Mouse (Mus musculus) cerebellum, adult 2 months (tissue): Measurements from ENCODE around the gene Wdr17.

Experiments
- CTCF ChIP-seq: fragments of 200-500 bp; IDR thresholded peaks from 2 replicates; pipeline ENCODE4 v1.5.1; 2011; ENCODE audit warnings: low read depth, mild to moderate bottlenecking, control low read depth, low read length, moderate library complexity, borderline replicate concordance; ENCODE audit not compliant: insufficient read depth
- POLR2A ChIP-seq: fragments of 200-500 bp; IDR thresholded peaks from 2 replicates; pipeline ENCODE4 v1.6.1; 2011; ENCODE audit warnings: low read length, control low read depth, borderline replicate concordance; ENCODE audit not compliant: insufficient read depth

DNA sequence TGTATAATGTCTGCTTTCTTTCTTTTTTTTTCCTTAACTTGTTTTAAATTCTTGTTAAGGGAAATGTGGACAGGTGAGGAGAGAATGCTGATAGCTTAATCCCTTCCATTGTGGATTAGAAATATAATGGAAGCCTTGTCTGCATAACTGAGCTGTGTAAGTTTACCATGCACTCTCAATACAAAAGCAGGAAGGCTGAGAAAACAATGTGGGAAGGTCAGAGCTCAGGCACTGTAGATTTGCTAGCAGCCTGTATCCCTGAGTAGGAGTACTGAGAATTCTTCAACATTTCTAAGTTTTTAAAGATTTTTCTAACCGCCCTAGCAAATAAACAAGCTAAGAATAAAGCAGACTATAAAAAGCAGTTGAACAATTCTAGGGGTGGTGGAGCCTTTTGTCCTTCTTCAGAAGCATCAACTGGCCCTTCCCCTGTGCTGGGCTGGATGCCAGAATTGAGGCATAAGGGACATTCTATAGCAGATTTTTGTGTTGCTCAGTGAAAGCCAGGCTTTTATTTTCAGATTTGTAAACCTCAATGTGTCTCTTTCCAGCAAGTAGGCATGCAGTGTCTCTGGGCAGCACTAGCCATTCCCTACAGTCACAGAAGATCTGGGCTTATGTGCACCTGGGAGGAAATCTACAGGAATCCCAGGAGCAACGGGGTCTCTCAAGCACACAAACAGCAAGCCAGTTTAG lies 35.3 kb upstream of the Wdr17 start:
- TF ChIP-seq POLR2A (no peak), CTCF (no peak)
